Mouse (Mus musculus): ENCODE measurements around the gene Ezr. TPM values are rescaled to one million over a fixed set of nuclear protein-coding genes. Genes with fewer than 3 reads are reported as not detected.
A peak's percentile ranks its signal among the peaks of the same experiment; 100 is the strongest.

Ezr gene
- total RNA-seq, 2 experiments from 2014 or later = 9.4 to 64.2 TPM

DNA sequence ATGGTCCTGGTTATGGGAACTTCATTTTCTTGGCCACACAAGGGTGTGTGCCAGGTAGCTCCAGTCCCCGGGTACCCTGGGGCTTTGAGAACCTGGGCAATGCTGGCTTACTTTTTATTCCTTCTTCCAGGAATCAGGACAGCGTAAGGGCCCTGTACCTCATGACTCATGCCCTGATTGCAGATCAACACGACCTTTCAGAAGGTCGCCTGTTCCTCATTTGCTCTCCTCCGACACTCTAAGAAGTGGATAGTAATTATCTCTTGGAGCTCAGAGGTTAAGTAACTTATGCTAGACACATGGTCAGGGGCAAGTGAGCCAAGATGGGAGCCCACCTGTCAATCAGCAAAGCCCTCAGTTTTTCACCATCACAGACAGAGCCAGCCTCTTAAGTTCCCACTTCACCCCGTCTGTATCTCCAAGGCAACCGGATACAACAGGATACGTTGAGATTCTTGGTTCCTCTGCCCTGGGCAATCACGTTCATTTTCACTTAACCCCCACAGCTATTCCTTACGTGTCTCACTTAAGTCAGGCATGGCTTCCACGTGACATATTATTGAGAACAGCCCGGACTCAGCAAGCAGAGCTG, 11.7 kb upstream of the Ezr start:
- ATAC-seq (replicated peaks; ENCODE audit: low FRiP score, poor library complexity, severe bottlenecking) = no peak

DNA sequence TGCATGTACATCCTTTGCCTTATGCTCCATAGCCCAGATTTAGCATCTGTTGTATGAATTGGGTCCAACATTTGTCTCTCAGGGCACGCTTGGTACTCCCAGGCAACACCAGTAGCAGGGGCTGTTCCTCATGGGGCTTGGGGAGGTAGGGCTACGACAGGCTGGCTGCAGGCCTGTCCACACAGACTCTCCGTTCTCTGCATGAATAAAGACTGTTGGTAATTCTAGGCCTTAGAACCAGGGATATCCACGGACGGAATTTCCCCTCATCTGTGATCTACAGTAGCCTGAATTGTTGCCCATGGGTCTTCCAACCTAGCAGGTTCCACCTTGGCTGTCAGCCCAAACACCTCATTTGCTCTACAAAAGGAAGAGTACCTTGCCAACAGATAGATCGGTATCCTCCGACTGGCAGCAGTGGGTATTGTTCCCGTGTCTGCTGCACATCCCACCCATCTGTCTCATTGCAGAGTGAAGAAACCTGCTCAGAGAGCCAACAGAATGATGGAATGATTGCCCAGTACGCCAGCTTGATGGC, 7.1 kb upstream of the Ezr start:
- ATAC-seq (replicated peaks; ENCODE audit: low FRiP score, poor library complexity, severe bottlenecking) = no peak

DNA sequence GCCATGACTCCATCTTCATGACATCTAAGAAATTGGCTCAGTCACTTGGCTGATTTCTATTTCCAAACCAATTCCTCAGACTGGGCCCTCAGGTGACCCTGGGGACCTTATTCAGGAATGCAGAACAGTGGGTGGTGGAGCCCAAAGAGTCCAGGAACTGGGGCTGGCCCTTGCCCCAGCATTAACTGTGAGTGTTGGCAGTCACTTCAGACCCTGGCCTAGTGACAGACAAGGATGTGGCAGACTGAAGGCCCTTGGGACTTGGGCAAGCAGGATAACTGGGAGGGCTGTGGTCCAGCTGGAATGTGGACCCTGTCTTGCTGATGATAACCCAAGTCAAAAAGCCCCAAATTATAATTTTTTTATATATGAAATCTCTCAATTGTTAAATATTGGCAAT, 6.5 kb upstream of the Ezr start:
- ATAC-seq (replicated peaks; ENCODE audit: low FRiP score, poor library complexity, severe bottlenecking) = no peak

DNA sequence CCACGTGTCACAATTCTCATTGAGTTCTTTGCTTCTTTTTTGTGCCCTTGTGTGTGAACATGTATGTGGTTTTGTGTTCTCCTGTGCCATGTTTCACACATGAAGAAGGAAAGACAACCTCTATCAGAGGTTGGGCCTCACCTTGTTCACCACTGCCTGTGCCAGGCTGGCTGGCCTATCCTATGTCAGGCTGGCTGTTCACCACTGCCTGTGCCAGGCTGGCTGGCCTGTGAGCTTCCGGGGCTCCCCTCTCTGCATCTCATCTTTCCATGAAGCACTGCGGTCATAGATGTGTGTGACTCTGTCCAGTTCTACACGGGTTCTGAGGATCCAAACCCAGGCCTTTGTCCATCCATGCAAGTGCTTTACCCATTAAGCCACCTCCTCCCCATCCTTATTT, 4.7 kb upstream of the Ezr start:
- ATAC-seq (replicated peaks; ENCODE audit: low FRiP score, poor library complexity, severe bottlenecking) = no peak

DNA sequence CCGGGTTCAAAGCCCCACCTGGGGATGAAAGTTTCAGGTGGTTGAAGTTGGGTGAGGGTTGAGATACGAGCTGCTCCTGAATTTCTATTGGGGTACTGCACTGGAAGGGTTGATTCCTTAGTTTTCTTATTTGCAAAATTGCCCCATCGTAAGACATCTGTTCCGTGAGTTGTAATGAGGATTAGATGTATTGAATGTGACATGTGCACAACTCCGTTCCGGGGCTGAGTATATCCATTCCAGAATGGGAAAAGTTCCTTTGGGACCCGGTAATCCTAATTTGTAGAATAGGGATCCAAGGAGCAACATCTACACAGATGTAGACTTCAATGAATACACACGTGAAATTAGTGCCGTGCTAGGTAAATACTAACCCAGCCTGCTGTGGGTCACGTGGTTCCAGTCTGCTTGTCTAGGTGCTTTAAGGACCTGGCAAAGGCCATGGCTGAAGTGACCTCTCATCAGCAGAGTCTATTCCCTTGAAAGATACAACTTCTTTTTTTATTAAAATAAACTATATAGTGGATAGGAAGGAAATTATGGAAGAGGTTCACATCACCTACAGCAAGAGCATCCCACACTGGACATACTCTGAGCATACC, 1.3 kb upstream of the Ezr start:
- ATAC-seq (replicated peaks; ENCODE audit: low FRiP score, poor library complexity, severe bottlenecking) = no peak

DNA sequence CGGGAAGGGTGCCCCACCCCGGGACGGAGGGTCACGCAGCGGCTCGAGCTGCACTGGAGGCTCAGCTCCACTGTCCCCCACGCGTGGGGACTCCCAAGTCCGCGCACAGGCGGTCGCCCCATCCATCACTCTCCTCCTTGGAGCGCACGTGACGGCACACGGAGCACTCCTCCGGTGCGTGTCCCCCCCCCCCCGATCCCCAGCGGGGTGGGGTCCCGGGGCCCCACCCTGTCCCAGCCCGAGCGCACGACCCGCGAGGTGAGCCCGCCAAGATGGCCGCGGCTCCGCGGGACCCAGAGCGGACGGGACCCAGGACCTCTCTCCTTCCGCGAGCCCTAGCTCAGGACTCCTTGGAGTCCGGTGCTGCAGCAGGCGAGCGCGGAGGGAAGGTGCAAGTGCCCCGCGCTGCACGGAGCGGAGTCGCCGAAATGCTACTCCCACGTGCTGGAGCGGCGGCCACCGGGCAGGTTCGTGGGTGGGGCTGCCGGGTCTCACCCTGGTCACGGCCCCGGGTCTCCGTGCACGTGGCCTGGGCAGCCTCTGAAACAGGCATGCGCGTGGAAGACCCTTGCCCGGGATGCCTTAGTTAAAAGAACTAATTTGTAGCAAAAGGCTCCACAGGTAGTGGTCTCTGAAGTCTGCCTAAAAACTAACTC, 550 bp upstream of the Ezr start:
- ATAC-seq (replicated peaks; ENCODE audit: low FRiP score, poor library complexity, severe bottlenecking) = peak; percentile 4

DNA sequence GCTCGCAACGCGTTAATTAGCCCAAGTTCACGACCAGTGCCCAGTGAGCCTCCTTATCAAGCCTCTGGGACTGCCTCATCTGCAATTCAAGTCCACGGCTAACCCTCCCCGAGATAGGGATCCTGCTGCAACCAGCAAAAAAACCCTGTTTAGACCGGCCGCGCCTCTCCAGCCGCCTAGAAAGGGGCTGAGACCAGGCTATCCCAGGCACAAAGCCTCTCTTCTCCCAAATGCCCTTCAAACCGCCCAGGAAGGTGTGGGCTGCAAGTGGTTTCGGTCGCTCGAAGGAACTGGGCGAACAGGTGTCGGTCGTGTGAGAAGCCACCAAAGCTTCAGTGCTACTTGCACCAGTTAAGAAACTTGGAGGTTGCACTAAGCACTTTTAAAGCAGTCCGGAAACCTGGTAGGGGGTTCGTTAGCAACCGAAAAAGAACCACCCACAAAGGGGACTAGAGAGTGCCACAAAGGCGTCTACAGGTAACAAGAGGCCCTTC, 504 bp downstream of the Ezr start:
- ATAC-seq (replicated peaks; ENCODE audit: low FRiP score, poor library complexity, severe bottlenecking) = peak; percentile 61

DNA sequence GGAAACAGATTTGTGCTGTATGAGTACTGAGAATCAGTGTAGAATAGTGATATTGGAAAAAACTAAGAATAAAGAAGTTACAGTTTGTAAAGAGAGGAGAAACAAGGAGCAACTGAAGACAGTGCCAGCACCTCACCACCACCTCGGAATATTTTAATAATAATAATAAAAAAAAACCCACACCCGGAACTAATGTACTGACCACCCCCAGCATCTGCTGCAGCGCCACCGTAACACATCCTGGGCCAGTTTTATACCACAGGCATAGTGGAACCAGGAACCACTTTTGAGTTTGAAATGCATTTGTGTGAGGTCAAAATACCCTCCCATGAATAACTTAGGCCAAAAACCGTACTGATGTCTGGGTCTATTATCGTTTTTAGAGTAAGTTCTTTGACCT, 1.3 kb downstream of the Ezr start:
- ATAC-seq (replicated peaks; ENCODE audit: low FRiP score, poor library complexity, severe bottlenecking) = no peak

DNA sequence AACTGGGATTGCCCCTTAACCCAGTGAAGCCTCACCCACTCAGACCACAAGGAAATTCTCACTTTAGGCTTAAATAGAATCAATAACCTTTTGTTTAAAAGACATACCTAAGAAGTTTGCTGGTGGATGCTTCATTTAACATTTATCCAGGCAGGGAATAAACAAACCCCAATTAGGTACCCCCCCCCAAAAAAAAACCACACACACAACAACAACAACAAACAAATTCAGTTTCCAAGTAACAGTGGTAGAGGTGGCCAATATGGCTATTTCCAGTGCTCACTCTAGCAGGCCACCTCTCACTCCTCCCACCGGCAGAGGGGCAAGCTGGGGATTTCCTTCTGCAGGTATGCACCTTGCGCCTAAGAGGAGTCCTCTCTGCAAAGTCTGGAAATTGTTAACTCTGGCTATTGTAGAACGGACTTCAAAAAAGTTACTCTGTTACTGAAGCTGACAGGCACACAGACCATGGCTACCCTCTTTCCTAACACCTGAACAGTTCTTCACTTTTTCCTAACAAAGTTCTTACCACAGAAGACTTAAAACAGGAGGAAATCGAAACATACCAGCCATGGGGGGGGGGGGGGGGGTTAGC, 2.0 kb downstream of the Ezr start:
- no peak for ATAC-seq (replicated peaks; ENCODE audit: low FRiP score, poor library complexity, severe bottlenecking)

DNA sequence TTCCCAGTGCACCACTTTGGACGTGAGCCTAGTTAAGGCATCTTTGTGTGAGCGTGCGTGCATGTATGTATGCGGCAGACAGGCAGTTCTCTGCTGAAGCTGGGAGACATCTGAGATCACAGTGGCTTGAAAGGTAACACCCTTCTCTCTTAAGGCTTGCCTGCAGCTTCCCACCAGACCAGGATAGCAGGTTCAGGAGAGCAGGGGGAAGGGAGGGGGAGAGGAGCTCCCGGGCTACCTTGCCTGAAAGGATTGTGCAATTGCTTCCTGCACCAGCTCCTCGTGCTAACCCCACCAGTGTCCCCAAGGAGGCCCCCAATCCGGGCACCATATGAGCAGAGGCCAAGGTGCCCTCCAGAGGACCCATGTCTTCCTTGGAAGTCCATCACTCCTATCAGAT, 3.0 kb downstream of the Ezr start:
- no peak for ATAC-seq (replicated peaks; ENCODE audit: low FRiP score, poor library complexity, severe bottlenecking)

DNA sequence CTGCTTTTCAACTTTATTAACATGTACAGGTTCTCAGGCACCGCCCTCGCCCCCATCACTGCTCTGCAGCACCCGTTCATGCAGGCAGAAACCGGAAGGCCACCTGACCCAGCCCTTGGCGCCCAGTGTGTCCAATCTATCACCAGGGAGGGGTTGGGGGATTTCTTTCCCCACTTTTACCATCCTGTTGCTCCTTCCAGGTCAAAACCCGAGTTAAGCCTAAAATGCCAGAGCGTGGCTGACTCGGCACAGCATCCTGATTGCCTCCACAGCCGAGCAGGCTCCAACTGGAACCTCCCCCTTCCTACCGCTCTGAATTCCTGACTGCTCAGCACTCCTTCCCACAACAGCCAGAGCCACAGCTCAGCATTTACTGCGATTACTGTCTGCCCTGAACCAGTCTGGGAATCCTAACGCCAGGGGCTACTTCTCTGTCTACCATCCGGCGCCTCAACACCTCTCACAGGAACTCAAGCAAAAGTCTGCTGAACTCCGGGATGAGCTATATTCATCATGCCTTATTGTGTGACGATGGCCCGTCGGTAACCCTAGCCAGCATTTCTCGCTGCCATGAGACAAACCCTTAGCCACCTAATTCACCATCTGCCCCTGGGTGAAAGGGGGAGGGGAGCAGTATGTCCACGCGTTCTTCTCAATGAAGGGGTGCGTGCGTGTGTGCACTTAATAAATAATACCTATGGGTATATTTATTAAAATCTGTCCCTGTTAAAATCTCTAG, 3.6 kb downstream of the Ezr start:
- ATAC-seq (replicated peaks; ENCODE audit: low FRiP score, poor library complexity, severe bottlenecking) = peak; percentile 24; the same call in 1 of the 2 replicates

DNA sequence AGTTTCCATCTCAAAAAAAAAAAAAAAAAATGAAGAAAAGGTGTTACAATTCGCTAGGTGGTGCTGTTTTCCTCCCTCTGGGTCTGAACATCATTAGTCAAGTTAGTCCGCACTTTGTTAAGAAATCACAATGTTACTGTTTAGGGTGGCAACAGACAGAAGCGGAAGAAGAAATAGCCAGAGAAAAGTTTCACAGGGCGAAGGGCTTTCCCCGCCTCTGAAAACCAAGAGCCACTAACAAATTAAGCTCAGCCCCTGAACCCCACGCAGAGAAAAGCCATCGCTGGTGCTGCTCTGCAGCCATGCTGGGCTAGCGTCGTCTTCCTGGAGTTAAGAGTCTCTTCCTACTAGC, 4.3 kb downstream of the Ezr start:
- 0 out of 2 replicates have a peak, but pooled peaks have one; percentile 30 for ATAC-seq (replicated peaks; ENCODE audit: low FRiP score, poor library complexity, severe bottlenecking)

DNA sequence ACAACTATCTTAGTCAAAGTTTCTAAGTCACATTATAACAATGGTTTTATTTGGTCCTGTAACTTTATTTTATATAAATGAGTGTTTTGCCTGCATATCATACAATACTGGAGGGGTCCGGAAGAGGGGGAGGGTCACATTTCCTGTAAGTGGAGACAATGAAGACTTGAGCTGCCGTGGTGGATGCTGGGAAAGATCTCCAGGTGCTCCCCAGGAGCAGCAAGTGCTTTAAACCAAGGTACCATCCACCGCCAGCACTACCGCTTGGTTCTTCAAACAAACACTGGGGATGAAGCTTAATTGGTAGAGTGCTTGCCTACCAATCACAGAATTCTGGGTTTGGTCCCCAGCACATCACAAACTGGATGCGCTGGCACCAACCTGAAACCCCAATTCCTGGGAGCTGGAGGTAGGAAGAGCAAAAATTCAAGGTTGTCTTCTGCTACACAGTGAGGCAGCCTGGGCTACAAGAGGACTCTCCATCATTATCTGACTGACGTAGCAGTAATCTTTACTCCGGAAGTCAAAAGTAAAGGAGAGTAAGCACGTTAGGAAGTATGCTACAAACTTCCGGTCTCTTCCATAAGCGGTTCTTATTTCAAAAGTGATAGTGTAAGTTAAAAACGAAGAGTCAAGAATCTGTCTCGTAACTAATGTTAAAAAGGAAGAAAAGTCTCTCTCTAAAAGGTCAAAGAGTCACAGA, 4.8 kb downstream of the Ezr start:
- no peak for ATAC-seq (replicated peaks; ENCODE audit: low FRiP score, poor library complexity, severe bottlenecking)

DNA sequence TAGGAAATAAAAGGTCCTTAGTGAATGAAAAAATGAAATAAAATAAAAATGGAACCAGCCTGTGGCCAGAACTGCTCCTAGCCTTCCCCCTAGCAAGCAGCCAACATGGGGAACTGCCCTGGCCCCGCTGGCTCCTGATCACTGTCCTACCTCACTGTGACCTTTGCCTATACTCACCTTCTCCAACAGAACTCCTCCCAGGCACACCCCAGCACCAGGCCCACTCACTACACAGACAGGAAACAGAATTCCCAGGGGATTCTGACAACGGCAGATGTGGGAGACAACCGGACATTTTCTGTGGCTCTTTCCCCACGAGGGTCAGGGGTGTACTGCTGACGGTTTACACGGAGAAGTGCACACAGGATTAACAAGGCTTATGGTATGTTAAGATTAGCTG, 5.5 kb downstream of the Ezr start:
- no peak for ATAC-seq (replicated peaks; ENCODE audit: low FRiP score, poor library complexity, severe bottlenecking)

DNA sequence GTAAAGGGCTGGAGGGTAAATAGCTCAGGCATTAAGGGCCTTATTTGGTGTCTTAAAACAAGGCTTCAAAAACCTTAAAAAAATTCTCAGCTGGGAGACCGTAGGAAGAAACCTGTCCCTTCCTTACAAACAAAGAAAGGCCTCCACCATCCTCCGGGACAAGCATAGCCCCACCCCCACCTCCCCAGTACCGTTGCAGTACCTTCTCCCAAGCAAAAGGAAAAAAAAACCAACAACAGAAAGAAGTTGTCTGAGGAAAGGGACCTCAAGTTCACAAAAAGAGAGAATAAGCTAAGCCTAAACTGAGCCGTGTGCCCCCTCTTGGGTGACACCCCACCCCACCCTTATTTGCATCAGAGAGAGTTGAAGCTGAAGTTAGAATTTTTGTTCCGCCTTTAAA, 6.0 kb downstream of the Ezr start:
- no peak for ATAC-seq (replicated peaks; ENCODE audit: low FRiP score, poor library complexity, severe bottlenecking)

DNA sequence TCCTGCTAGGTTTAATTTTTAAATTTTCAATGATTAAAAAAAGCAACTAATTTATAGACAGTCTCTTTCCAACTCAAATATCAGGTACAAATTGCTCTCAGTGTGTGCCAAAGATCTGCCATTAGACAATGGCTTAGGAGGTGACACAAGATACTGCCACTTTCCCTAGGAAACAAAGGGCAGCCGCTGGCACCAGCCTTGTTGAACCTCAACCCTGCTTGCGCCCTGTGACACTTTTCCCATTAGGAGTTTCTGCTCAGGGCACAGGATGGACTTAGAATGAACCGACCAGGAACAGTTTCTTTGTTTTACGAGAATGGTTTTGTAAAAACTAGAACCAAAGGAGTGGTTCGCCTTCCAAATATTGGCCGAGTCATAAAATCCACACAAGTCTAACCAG, 6.5 kb downstream of the Ezr start:
- no peak for ATAC-seq (replicated peaks; ENCODE audit: low FRiP score, poor library complexity, severe bottlenecking)

DNA sequence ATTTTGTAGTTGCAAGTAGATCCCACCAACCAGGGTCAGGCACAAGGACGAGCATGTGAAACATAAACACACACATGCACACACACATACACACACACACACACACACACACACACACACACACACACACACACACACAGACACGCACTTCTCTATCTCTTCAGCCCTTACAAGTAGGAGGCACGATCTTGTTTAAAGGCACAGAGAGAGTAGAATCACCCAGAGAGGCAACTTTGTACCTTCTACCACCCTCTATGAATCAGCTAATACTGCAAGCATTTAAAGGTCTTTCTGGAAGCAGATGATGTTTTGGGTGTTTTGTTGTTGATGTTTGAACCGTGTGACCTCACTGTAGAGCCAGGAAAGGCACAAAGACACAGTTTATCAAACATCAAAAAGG, 6.9 kb downstream of the Ezr start:
- no peak for ATAC-seq (replicated peaks; ENCODE audit: low FRiP score, poor library complexity, severe bottlenecking)

DNA sequence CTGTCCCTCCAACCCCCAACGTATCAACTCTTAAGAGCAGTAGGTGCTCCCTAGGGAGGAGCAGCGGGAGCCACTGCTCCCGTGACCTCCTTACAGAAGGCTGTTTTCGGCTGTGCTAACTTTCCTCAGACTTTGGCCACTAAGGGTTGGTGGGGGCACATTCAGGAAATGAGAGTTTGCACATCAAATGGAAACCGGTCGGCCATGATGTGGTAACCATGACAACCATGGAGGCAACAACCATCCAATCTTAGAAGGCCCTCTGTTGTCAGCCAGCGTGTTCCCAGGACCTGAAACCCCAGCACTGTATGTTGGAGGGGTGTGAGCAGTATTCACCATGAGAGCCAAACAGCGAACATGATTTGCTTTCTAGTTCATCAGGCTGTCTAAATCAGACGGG, 7.4 kb downstream of the Ezr start:
- ATAC-seq (replicated peaks; ENCODE audit: low FRiP score, poor library complexity, severe bottlenecking) = no peak

DNA sequence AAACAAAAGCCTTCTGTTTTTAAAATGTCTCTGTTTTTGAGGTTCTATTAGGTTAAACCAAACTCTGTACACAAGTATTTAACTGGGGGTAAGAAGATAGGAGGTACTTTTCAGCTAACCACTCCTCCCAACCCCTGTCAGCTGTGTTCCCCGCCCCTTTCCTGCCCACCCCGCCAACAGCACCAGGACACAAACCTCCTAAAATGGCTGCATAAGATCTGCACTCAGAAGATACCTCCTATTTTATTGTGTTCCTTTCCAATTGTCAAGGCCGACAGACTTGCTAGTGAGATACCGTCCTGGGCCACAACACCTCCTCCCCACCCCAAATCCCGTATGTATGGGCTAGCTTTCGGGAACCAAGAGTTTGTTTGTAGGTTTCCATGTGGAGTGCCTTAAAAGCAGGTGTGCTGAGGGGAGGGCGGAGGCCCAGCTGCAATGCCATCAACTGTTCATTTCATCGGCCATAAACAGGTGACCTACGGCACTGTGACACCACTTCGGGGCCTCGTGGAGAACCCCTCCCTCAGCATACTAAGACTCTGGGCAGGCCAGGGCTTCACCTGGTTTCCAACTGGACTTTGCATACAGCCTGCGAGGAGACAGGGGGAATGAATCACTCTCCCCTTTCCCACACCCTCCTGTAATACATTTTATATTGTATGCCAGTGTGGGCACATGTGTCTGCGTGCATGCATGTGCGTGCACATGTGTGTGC, 9.2 kb downstream of the Ezr start:
- ATAC-seq (replicated peaks; ENCODE audit: low FRiP score, poor library complexity, severe bottlenecking) = no peak

Data from erythroblast, adult 5-6 weeks (primary cell).